Mouse (Mus musculus) left cerebral cortex, adult 8-10 months (tissue): ENCODE measurements at regions not wholly inside any gene's neighbourhood (a gene's known extent, or its start where the extent isn't known, plus 50 kb on each side); places are given as distances from the start of the nearest gene placed in this dataset.
"Not testable (repeated sequence)": the region's sequence is repeated elsewhere in the genome, so short reads cannot be mapped to it uniquely, and the experiment has no call there.

Experiments
- DNase-seq, 2 experiments: peaks; one replicate each; pipeline ENCODE4 v3.0.0; 2022; ENCODE audit warnings: low spot score in 2 of 2

GRCm38 (mm10) chrX:63991127-63991526, 160.9 kb downstream of the Gm6760 start:
- peak in 1 of 2 experiments; percentile 2 for DNase-seq

GRCm38 (mm10) chrX:63972386-63972785, 179.6 kb downstream of the Gm6760 start:
- not testable (repeated sequence) for DNase-seq
